Mouse (Mus musculus): Measurements from ENCODE around the gene Tmem131l. TPM values are rescaled to one million over a fixed set of nuclear protein-coding genes. Genes with fewer than 3 reads are reported as not detected.

Tmem131l gene
- total RNA-seq, 2 experiments from 2014 or later = 32.7 to 106 TPM

DNA sequence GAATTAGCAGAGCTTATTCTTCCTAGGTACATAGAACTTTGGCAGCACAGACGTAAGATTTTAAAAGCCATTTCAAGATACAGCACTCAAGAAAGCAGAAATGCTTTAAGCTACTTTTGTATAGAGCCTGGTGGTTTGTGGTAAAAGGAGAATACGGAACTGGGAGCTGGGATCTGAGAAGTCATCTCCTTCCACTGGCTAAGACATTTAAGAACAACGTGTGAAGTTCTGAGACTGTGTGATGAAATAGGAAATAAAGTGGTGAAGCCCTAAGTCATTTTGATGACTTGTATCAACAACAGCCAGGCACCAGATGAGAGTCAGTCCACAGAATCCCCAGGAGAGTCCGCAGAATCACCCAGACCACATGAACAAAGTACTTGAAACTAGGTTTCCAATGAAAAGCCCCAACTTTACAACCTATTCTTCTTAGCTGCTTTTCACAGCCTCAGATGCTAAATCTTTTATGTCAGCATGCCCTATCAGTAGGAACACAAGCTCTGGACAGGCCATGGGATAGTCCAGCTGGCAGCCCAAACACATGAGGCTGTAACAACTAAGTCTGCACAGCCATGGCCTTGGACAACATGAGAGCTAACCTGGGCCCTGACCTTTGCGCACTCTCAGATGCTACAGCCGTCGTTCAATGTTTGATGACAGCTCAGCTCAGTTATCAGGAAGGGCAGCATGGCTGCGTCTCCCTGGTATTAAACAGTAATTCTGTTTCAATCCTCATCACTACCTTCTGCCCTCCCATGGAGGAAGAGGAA is 92.3 kb downstream of the Tmem131l start:
- ATAC-seq (replicated peaks; ENCODE audit: low FRiP score, low TSS enrichment, poor library complexity, severe bottlenecking) = 0 out of 2 replicates have a peak, but pooled peaks have one; percentile 15

- no peak for ATAC-seq (replicated peaks; ENCODE audit: low FRiP score, low TSS enrichment, poor library complexity, severe bottlenecking)
These were observed 93.1 kb downstream of the Tmem131l start for GRCm38 (mm10) chr3:83946848-83947247.

GRCm38 (mm10) chr3:83943691-83944090 is 96.3 kb downstream of the Tmem131l start:
- ATAC-seq (replicated peaks; ENCODE audit: low FRiP score, low TSS enrichment, poor library complexity, severe bottlenecking) = no peak

DNA sequence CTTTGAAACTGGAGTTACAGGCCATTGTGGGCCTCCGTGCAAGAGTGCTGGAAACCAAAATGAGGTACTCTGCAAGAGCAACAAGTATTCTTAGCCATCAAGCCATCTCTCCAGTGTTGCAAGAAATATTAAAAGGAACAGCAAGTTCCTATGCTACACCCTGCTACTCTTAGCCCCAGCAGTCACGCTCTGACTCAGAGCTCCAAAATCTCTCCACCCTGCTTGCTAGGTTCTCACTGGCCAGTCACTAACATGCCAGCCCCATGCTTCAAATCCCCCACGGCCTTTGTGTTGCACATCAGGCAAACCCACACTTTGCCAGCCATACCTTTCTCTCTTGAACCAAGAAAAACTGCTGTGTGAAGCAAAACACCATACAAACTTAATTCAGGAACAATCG is 96.8 kb downstream of the Tmem131l start:
- no peak for ATAC-seq (replicated peaks; ENCODE audit: low FRiP score, low TSS enrichment, poor library complexity, severe bottlenecking)

DNA sequence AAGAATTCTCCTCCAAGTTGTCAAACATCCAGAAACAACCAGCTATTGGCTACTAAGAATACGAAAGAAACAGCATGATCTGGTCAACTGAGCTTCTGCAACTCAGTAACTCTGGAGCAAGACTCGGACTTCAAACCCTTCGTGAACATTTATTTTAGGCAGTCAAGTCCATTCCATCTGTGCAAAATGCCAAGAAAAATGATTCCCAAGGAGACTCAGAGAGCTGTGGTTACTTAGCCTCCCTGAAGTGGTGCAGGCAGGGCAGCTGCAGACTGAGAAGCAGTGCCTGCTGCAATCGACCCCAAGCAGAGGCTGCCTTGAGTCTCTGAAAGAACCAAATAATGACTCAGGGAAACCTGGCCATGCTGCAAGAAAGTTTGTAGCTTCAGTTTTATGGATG is 98.1 kb downstream of the Tmem131l start:
- ATAC-seq (replicated peaks; ENCODE audit: low FRiP score, low TSS enrichment, poor library complexity, severe bottlenecking) = no peak

DNA sequence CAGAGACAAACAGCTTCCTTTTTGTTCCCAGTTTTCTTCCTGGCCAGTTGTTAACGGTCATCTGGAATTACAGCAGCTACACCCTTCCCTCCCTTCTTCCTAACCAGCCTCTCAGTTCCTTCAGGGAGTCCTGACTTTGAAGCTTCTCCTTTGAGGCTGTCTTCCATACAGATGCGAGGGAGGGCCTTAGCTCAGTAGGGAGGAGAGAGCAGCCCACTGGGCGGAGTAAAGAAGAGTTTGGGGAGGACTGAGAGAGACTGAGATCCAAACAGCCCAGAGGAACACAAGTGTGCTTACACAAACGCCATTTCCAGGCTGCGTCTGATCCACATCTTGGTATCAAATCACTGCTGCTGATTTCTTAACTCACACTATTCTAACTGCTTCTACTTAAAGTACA is 101.1 kb downstream of the Tmem131l start:
- ATAC-seq (replicated peaks; ENCODE audit: low FRiP score, low TSS enrichment, poor library complexity, severe bottlenecking) = no peak

- no peak for ATAC-seq (replicated peaks; ENCODE audit: low FRiP score, low TSS enrichment, poor library complexity, severe bottlenecking)
These were observed 105.5 kb downstream of the Tmem131l start for GRCm38 (mm10) chr3:83934514-83934913.

DNA sequence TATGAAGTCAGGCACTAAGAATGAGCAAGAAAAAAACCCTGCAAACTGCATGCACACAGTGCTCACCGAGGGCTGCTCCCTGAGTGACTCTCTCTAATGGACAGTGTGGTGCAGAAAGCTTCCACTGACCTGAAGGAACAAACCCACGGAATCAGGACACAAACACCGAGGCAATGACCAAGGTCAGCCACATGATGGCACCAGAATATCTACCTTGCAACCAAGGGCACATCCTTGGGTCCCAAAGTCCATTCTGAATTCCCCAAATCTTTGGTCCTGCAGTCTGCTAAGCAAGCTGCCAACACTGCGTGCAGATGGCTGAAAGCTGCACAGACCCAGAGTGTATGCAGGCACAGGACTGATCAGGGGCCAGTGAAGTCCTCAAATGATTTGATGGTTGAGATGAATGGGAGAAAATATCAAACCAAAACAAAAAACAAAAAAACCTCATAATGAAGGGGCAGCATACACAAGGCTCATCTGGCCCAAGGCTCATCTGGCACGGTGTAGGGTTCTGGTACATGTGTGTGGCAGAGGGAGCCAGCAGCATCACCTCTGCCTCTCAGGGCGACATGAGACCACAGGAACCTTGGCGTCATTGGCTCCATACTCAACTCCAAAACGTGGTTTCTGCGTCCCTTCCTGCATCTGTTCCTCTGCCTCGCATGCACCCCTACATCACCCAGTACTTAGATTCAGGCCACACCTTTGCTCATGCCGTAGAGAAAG is 124.0 kb downstream of the Tmem131l start:
- peak; percentile 44 for ATAC-seq (replicated peaks; ENCODE audit: low FRiP score, low TSS enrichment, poor library complexity, severe bottlenecking)

DNA sequence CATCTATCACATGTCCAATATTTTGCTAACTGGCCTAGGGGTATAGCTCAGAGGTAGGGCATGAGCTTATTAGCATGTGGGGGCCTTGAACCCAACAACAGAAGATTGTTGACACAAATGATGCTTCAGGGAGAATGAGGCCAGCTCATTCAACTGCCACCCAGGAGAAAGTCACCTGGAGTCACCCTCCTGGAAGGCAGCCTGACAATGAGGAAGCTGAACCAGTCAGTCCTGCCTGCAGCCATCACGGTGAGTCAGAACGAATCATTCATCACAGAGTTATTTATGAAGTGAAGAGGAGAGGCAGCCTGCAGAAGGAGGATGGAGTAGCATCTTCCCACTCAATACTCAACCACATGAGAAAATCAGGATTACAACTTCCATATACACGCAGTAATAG is 124.9 kb downstream of the Tmem131l start:
- ATAC-seq (replicated peaks; ENCODE audit: low FRiP score, low TSS enrichment, poor library complexity, severe bottlenecking) = no peak

DNA sequence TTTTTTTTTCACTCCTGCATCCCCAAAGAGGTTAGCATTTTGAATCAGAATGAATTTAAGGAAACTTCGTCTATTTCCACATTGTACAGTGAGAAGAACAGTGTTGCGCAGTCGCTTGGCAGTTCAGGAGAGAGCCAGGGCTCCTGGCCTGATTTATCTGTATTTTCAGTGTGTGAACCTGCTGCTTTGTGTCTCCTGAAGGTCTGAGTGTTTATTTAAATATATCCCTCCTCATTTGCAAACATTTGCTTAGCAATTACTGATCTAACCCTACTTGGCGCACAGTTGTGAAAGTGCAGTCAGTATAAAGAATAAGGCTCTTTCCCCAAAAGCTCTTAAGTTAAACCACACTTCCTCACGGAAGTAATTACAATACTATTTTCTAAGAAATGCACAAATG is 129.3 kb downstream of the Tmem131l start:
- ATAC-seq (replicated peaks; ENCODE audit: low FRiP score, low TSS enrichment, poor library complexity, severe bottlenecking) = no peak

DNA sequence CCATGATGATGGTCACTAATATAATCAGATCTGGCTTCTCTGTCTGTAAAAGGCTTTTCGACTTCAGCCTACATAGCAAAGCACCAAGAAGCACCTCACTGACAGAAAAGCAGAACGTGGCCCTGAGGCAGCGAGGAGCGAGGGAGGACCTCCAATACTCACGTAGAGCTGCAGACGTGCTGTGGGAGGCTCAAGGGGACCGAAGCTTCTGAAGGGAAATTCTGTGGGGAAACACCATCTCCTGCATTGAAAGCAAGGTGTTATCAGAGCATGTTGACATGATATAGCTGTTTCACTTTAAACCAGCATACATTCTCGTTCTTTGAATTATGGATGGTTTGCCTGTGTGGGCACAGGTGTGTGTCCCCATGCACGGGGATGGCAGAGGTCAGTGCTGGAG is 133.8 kb downstream of the Tmem131l start:
- ATAC-seq (replicated peaks; ENCODE audit: low FRiP score, low TSS enrichment, poor library complexity, severe bottlenecking) = no peak

DNA sequence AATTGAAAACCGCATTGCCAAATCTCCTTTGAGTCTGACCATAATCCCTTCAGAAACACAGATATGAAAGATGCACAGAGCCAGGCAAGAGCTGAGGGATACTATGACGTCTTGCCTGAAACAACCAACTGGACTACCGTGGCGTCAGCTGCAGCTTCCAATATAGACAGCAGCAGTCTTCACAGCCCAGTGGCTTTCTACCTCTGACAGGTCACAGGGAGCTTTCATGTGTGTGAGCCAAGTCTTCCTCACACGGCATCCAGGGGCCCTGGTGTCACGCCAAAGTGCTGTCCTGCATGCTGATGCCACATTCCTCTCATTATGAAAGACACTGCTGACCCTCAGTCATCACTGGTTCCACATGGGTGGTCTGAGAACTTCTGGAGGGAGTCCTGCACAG is 134.8 kb downstream of the Tmem131l start:
- no peak for ATAC-seq (replicated peaks; ENCODE audit: low FRiP score, low TSS enrichment, poor library complexity, severe bottlenecking)

DNA sequence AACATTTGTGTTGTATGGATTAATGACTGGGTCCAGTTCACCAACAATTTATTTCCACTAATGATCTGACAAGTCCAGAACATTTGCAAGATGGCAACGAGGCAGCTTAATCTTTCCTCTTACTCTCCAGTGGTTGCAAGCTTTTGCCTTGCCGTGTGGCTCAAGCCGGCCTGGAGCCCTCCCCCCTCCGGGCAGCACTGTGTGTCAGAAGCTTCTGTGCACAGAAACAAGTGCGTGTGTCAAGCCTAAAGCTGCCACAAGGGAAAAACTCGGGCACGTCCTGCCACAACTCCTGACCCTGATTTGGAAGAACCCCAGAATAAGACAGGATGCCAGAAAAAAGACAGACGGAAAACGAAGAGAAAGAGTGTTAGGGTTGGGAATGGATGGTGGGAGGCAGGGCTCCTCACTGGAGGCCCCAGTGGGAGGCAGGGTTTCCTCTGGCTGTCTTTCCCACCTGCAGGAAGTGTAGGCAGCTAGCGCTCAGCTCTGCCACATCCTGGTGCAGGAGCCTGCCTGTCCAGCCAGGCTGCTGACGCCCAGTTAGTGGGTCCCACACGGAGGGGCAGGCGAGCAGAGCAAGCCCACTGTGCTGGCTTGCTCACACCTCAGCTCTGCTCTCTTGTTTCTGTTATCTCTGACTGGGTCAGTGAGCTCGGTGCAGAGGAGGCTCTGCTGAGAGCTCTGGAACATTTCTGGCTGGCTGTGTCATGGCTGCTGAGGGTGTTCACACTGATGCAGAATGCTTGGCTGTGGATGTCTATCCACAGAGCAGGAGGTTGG is 135.6 kb downstream of the Tmem131l start:
- no peak for ATAC-seq (replicated peaks; ENCODE audit: low FRiP score, low TSS enrichment, poor library complexity, severe bottlenecking)

GRCm38 (mm10) chr3:83902943-83903342 is 137.0 kb downstream of the Tmem131l start:
- ATAC-seq (replicated peaks; ENCODE audit: low FRiP score, low TSS enrichment, poor library complexity, severe bottlenecking) = no peak

DNA sequence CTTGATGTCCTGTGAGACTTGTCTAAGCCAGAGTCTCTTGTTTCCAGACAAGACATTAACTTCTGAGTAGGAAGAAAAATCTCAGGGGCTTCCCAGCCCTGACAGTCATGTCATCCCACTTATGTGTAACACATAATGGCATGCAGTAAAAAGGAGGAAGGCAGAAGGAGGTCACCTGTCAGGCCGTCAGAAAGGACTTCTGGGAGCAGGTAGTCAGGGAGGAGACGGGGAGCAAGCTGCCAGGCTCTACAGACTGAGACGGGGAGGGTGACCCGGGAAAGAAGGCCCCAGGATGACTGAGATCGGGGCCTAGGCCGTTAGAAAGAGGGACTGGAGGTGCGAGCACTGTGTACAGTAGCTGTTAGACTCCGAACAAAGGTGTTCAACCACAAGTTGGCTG is 137.5 kb downstream of the Tmem131l start:
- no peak for ATAC-seq (replicated peaks; ENCODE audit: low FRiP score, low TSS enrichment, poor library complexity, severe bottlenecking)

DNA sequence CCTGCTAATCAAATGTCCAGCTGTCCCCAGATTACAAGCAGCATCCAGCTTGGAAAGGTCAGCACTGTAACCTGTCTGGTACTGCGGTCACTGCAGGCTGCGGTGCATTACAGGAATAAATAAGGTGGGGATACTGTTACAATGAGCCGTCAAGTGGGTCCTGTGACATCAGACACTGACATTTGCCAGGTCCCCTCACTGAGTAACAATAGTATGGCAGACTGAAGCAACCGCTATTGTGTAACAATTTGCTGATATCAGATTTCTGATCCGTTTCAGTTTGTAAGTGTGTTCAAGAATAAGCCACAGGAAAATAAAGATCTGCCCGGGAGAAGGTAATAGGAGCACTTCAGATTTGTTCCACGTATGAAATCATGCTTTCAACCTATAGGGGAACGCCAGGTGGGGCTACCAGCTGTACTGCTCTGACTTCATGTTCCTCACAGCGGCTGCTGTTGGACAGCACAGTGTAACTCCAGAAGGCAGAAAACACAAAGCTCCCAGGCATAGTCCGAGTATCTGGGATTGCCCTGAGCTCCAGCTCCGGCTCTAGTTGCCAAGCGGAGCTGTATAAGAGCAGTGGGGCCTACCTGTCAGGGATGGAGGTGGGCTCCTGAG is 139.1 kb downstream of the Tmem131l start:
- no peak for ATAC-seq (replicated peaks; ENCODE audit: low FRiP score, low TSS enrichment, poor library complexity, severe bottlenecking)

DNA sequence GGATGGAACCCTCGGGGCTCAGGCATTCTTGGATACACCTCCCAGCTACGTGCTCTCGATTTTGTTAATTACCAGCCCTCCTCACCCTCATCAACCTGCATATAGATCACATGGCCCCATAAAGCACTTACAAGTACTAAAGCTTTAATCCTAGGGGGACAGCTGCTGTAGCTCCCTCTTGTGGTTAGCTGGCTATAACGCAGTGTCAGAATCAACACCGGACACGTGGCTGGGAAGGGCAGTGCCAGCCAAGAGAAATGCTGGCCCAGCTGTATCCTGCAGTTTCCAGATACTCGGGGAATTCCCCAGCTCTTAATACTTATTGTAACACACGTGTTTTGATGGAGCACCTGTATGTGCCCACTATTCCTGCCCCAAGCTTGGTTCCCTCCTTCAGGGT is 140.4 kb downstream of the Tmem131l start:
- peak; percentile 69 for ATAC-seq (replicated peaks; ENCODE audit: low FRiP score, low TSS enrichment, poor library complexity, severe bottlenecking)

GRCm38 (mm10) chr3:83898246-83898645 is 141.7 kb downstream of the Tmem131l start:
- no peak for ATAC-seq (replicated peaks; ENCODE audit: low FRiP score, low TSS enrichment, poor library complexity, severe bottlenecking)

DNA sequence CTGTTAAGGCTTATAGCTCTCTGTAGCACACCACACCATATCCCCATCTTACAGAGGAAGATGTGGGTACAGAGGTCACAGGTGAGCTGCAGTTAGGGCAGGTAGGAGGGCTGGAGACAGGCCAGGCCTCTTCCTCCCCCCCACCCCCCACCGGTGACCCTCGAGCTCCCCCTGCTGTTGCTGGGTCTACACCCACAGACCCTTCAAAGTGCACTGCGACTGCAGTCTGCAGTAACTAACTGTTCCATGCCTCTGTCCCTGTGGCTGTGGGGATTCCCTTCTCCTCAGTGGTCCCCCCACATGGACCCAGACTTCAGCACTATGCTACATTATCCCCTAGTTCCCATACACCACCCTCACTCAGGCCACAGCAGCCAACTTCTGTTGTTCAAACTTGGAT is 144.2 kb downstream of the Tmem131l start:
- ATAC-seq (replicated peaks; ENCODE audit: low FRiP score, low TSS enrichment, poor library complexity, severe bottlenecking) = no peak

DNA sequence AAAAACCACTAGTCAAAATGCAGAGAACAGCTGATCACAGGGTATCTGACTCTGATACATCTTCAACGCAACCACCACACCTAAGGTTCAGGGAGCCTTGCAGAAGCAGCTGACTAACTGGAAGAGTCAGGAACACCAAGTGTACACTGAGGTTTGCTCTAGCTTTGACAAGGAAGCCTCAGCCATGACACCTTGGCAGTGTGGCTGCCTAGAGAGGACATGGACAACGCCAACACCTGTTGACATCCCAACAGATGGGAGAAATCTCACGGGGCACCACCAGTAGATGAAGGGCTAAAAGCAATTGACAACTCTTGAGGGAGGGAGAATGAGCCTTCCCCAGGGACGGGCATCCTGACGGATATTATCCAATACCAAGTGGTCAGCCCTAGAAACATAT is 144.9 kb downstream of the Tmem131l start:
- no peak for ATAC-seq (replicated peaks; ENCODE audit: low FRiP score, low TSS enrichment, poor library complexity, severe bottlenecking)
